Mouse (Mus musculus) myocyte (in vitro differentiated cells): ENCODE measurements at regions not wholly inside any gene's neighbourhood (a gene's known extent, or its start where the extent isn't known, plus 50 kb on each side); places are given as distances from the start of the nearest gene placed in this dataset.

Experiments used
- H3K27me3 ChIP-seq: one replicate; pipeline ENCODE4 v1.6.1; 2011; ENCODE audit not compliant: control insufficient read depth, insufficient read depth, insufficient read length
- H3K36me3 ChIP-seq: one replicate; pipeline ENCODE4 v1.6.1; 2011; ENCODE audit not compliant: control insufficient read depth, insufficient read depth
- H3K4me2 ChIP-seq: one replicate; pipeline ENCODE4 v1.6.1; 2011; ENCODE audit warnings: low read depth, control low read depth
- H3K4me3 ChIP-seq: one replicate; pipeline ENCODE4 v1.5.1; 2011; ENCODE audit warnings: mild to moderate bottlenecking, control low read depth, moderate library complexity
- H3K79me2 ChIP-seq: one replicate; pipeline ENCODE4 v1.6.1; 2011; ENCODE audit not compliant: control insufficient read depth, insufficient read depth
- H3ac ChIP-seq: one replicate; pipeline ENCODE4 v1.6.1; 2011; ENCODE audit not compliant: control insufficient read depth, insufficient read length
- CEBPB ChIP-seq: IDR thresholded peaks from 2 replicates; pipeline ENCODE4 v1.6.1; 2011; ENCODE audit warnings: mild to moderate bottlenecking, moderate library complexity; ENCODE audit not compliant: poor library complexity, insufficient read depth, severe bottlenecking
- E2F4 ChIP-seq: IDR thresholded peaks from one replicate; pipeline ENCODE4 v1.6.1; 2011; ENCODE audit warnings: mild to moderate bottlenecking, control low read depth, moderate library complexity; ENCODE audit not compliant: insufficient read depth
- MAX ChIP-seq: IDR thresholded peaks from one replicate; pipeline ENCODE4 v1.6.1; 2011; ENCODE audit warnings: low read depth, mild to moderate bottlenecking, control low read depth
- MYOD1 ChIP-seq, 3 experiments: IDR thresholded peaks; one replicate each; pipeline ENCODE4 v1.6.1; 2011; ENCODE audit warnings: control low read depth in 2 of 3, low read depth in 2 of 3, mild to moderate bottlenecking in 2 of 3, moderate library complexity in 1 of 3; ENCODE audit not compliant: insufficient read length in 2 of 3, control insufficient read depth in 1 of 3
- MYOG ChIP-seq, 3 experiments: IDR thresholded peaks; one replicate each; pipeline ENCODE4 v1.6.1; 2011; ENCODE audit warnings: control low read depth in 2 of 3, low read depth in 2 of 3, mild to moderate bottlenecking in 2 of 3; ENCODE audit not compliant: insufficient read length in 2 of 3, control insufficient read depth in 1 of 3, insufficient read depth in 1 of 3
- POLR2A ChIP-seq: IDR thresholded peaks from one replicate; pipeline ENCODE4 v1.6.1; 2011; ENCODE audit warnings: low read depth, mild to moderate bottlenecking, control low read depth, moderate library complexity; ENCODE audit not compliant: insufficient read length
- POLR2AphosphoS2 ChIP-seq: IDR thresholded peaks from one replicate; pipeline ENCODE4 v1.6.1; 2011; ENCODE audit warnings: low read depth, control low read depth; ENCODE audit not compliant: insufficient read length
- REST ChIP-seq: IDR thresholded peaks from one replicate; pipeline ENCODE4 v1.6.1; 2011; ENCODE audit warnings: mild to moderate bottlenecking, control low read depth, moderate library complexity; ENCODE audit not compliant: insufficient read depth, insufficient read length
- SRF ChIP-seq: IDR thresholded peaks from one replicate; pipeline ENCODE4 v1.6.1; 2011; ENCODE audit warnings: low read depth; ENCODE audit not compliant: control insufficient read depth, insufficient read length
- TCF12 ChIP-seq: IDR thresholded peaks from one replicate; pipeline ENCODE4 v1.6.1; 2011; ENCODE audit warnings: mild to moderate bottlenecking, control low read depth; ENCODE audit not compliant: poor library complexity, insufficient read depth, severe bottlenecking
- TCF3 ChIP-seq: IDR thresholded peaks from one replicate; pipeline ENCODE4 v1.6.1; 2011; ENCODE audit warnings: low read depth, control low read depth; ENCODE audit not compliant: insufficient read length
- USF1 ChIP-seq: IDR thresholded peaks from one replicate; pipeline ENCODE4 v1.6.1; 2011; ENCODE audit warnings: low read depth, mild to moderate bottlenecking, control low read depth, moderate library complexity

DNA sequence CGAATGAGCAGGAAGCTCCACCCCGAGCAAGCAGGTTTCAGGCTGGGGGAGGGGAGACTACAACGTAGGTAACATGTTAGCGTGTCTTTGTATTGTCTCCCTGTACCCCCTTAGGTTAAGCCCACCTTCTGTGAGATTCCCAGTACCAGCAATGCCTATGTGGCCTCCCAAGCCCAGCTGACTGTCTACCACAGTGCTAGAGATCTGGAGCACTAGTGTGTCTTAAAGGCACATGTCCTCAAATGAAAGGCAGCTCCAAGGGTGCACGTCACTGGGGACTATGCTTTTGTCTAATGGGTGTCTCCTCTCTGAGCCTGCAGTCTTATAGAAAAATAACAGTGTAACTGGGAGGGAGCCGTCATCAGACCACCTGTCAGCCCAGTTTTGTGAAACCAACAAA, 65.9 kb upstream of the Ttc29 start:
- H3K36me3 ChIP-seq = no peaks in the 10 kb centered on the region
- peaks cover 4% of the 10 kb centered on the region for H3K27me3 ChIP-seq
- no peak overlapping the region for H3ac ChIP-seq
- H3K79me2 ChIP-seq = no peaks in the 10 kb centered on the region
- TF ChIP-seq POLR2A (no peak), POLR2AphosphoS2 (no peak), MYOG (IDR thresholded peaks at IDR 0.05; ENCODE audit: control insufficient read depth in 1 of 3, insufficient read depth in 1 of 3, insufficient read length in 2 of 3, low read depth in 2 of 3) (no peak), CEBPB (no peak), E2F4 (no peak), MYOD1 (IDR thresholded peaks at IDR 0.05; ENCODE audit: control insufficient read depth in 1 of 3, insufficient read length in 2 of 3, low read depth in 2 of 3) (no peak), TCF3 (no peak), TCF12 (no peak), SRF (no peak)
- H3K4me2 ChIP-seq = no peak overlapping the region
- no peak overlapping the region for H3K4me3 ChIP-seq

DNA sequence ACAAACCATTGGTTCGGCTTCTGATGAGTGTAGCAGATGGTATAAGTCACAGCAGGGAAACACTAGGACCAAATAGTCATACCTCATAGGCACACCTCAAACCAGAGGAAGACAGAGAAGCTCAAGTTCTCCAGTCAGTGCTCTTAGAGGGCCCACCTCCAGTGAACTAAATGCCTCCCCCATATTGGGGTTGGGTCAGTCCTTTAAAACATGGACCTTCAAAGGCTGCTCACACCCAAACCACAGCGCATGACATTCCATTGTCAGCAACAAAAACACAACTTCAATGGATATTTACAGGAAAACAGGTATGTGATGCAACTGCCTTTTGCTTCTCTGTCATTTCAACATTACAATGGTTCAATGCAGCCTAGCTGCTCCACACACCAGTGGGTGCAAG, 65.1 kb upstream of the Ttc29 start:
- TF ChIP-seq REST (no peak), POLR2AphosphoS2 (no peak), MAX (no peak), MYOD1 (IDR thresholded peaks at IDR 0.05; ENCODE audit: control insufficient read depth in 1 of 3, insufficient read length in 2 of 3, low read depth in 2 of 3) (no peak), POLR2A (no peak), MYOG (IDR thresholded peaks at IDR 0.05; ENCODE audit: control insufficient read depth in 1 of 3, insufficient read depth in 1 of 3, insufficient read length in 2 of 3, low read depth in 2 of 3) (no peak), SRF (no peak), TCF3 (no peak), CEBPB (no peak), TCF12 (no peak)
- H3K36me3 ChIP-seq = no peaks in the 10 kb centered on the region

DNA sequence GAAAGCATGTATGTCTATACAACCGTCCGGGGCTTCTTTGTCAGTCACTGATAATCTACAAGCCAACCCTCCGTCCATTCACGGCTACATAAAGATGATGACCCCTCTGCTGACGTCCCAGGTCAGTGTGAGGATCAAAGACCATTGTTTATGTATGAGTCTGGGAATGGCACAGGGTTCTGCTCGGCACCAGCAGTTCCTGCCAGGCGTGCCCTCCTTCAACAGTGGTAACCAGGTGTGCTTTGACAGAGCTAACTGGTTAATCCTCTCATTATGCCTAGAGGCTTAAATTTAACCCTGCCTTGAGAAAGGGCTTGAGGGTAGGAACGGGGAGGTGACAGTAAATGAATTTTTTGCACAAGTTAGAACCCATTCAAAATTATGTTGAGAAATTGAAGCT, 58.2 kb upstream of the Ttc29 start:
- TF ChIP-seq MAX = no peak
- no peak for TF ChIP-seq POLR2A
- no peak for TF ChIP-seq TCF3
- no peak for TF ChIP-seq TCF12
- no peak for TF ChIP-seq E2F4
- no peak for TF ChIP-seq MYOD1 (IDR thresholded peaks at IDR 0.05; ENCODE audit: control insufficient read depth in 1 of 3, insufficient read length in 2 of 3, low read depth in 2 of 3)
- no peak for TF ChIP-seq CEBPB
- no peak for TF ChIP-seq REST
- TF ChIP-seq USF1 = no peak
- TF ChIP-seq POLR2AphosphoS2 = no peak
- no peak for TF ChIP-seq SRF
- no peak for TF ChIP-seq MYOG (IDR thresholded peaks at IDR 0.05; ENCODE audit: control insufficient read depth in 1 of 3, insufficient read depth in 1 of 3, insufficient read length in 2 of 3, low read depth in 2 of 3)
- H3ac ChIP-seq = no peak overlapping the region
- H3K4me2 ChIP-seq = no peak overlapping the region
- no peaks in the 10 kb centered on the region for H3K79me2 ChIP-seq
- H3K36me3 ChIP-seq = no peaks in the 10 kb centered on the region
- H3K27me3 ChIP-seq = peaks cover 4% of the 10 kb centered on the region
- H3K4me3 ChIP-seq = no peak overlapping the region

More for the DNA sequence above, 65.1 kb upstream of the Ttc29 start:
- no peaks in the 10 kb centered on the region for H3K79me2 ChIP-seq
- peaks cover 4% of the 10 kb centered on the region for H3K27me3 ChIP-seq
- no peak overlapping the region for H3K4me3 ChIP-seq
- H3K4me2 ChIP-seq = no peak overlapping the region
- no peak overlapping the region for H3ac ChIP-seq

DNA sequence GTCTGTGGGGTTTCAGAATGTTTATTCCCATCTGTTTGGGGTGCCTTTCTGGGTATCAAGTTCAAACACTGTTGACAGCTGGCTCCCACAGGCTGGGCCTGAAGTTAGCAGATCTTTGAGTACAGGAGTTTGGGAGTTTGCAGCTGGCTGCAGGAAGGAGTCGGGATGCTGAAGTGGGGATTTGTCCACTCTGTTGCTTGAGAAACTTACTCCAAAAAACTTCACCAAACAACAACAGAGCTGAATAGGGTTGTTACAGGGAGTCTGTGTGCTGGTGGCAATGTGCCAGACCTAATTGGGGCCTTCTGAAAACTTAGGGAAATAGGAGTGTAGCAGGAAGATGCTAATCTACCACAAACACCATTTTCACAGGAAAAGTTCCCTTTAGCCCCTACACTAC, 51.1 kb upstream of the Ttc29 start:
- Histone ChIP-seq H3K4me2 (no peak overlapping the region), H3K4me3 (no peak overlapping the region), H3K79me2 (no peaks in the 10 kb centered on the region), H3K36me3 (no peaks in the 10 kb centered on the region), H3K27me3 (no peaks in the 10 kb centered on the region), H3ac (no peak overlapping the region)
- TF ChIP-seq SRF (no peak), REST (no peak), POLR2AphosphoS2 (no peak), POLR2A (no peak), MYOD1 (IDR thresholded peaks at IDR 0.05; ENCODE audit: control insufficient read depth in 1 of 3, insufficient read length in 2 of 3, low read depth in 2 of 3) (no peak), TCF12 (no peak), MYOG (IDR thresholded peaks at IDR 0.05; ENCODE audit: control insufficient read depth in 1 of 3, insufficient read depth in 1 of 3, insufficient read length in 2 of 3, low read depth in 2 of 3) (no peak)

DNA sequence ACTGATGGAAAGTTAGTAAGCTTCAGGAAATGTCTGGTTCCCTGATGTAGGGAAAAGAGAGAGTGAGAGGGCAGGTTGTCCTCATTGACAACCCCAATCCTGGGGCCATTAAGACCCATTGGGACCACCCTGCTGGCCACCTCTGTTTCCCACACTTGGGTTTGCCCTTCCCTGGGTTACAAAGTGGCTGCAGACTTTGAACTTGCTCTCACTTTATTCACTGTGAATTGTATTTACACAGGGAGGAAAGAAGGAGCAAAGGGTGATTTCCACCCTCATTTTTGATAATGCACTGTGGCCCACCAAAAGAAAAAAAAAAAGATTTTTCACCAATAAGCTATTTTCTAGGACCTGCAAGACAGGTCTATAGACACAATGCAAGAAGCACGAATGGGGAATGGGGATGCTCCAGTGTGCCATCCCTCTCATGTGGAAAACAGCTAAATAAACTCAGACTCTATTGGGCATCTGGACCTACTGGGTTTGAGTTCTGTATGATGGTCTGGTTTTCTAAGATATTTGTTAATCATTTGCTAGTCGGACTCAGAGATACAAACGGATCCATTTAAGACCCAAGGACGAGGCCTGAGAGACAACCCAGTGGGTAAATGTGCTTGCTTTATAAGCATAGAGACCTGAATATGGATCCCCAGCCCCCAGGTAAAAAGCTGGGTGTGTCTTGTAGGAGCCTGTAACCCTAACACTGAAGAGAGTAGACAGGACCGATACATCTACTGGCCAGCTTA, 50.2 kb upstream of the Ttc29 start:
- Histone ChIP-seq H3ac (no peak overlapping the region), H3K79me2 (no peaks in the 10 kb centered on the region), H3K36me3 (no peaks in the 10 kb centered on the region), H3K27me3 (no peaks in the 10 kb centered on the region), H3K4me2 (no peak overlapping the region), H3K4me3 (no peak overlapping the region)
- TF ChIP-seq TCF12 (no peak), POLR2A (no peak), TCF3 (no peak), MYOG (IDR thresholded peaks at IDR 0.05; ENCODE audit: control insufficient read depth in 1 of 3, insufficient read depth in 1 of 3, insufficient read length in 2 of 3, low read depth in 2 of 3) (no peak), REST (no peak), E2F4 (no peak), MAX (no peak), USF1 (no peak), SRF (no peak), CEBPB (no peak), POLR2AphosphoS2 (no peak), MYOD1 (IDR thresholded peaks at IDR 0.05; ENCODE audit: control insufficient read depth in 1 of 3, insufficient read length in 2 of 3, low read depth in 2 of 3) (no peak)
